Mouse (Mus musculus) stomach, embryonic 15.5 days (tissue): Measurements from ENCODE around the gene Evpl. TPM values are rescaled to one million over a fixed set of nuclear protein-coding genes. Genes with fewer than 3 reads are reported as not detected.

Experiments
- ATAC-seq: fragments of 200-750 bp; cut with Nextera tagmentation; 2 replicates; pipeline ENCODE4 v1.8.0; 2017; ENCODE audit warnings: low read depth, moderate number of reproducible peaks, moderate TSS enrichment; ENCODE audit not compliant: insufficient read depth, low FRiP score
- H3K27ac ChIP-seq: fragments of 300-500 bp; sonication (generic); 2 replicates; pipeline ENCODE4 v1.5.1; 2015; ENCODE audit warnings: mild to moderate bottlenecking, inconsistent platforms
- H3K27me3 ChIP-seq: fragments of 300-500 bp; sonication (generic); replicated peaks from 2 replicates; pipeline ENCODE4 v1.6.1; 2015; ENCODE audit warnings: inconsistent platforms
- H3K36me3 ChIP-seq: fragments of 300-500 bp; sonication (generic); 2 replicates; pipeline ENCODE4 v1.6.1; 2015; ENCODE audit warnings: inconsistent platforms
- H3K4me1 ChIP-seq: fragments of 300-500 bp; sonication (generic); 2 replicates; pipeline ENCODE4 v1.6.1; 2015; ENCODE audit warnings: inconsistent platforms
- H3K4me2 ChIP-seq: fragments of 300-500 bp; sonication (generic); 2 replicates; pipeline ENCODE4 v1.6.1; 2015; ENCODE audit warnings: mild to moderate bottlenecking, inconsistent platforms
- H3K4me3 ChIP-seq: fragments of 300-500 bp; sonication (generic); replicated peaks from 2 replicates; pipeline ENCODE4 v1.5.1; 2015; ENCODE audit warnings: inconsistent platforms
- H3K9ac ChIP-seq: fragments of 300-500 bp; sonication (generic); 2 replicates; pipeline ENCODE4 v1.6.1; 2015; ENCODE audit warnings: inconsistent platforms
- H3K9me3 ChIP-seq: fragments of 300-500 bp; sonication (generic); 2 replicates; pipeline ENCODE4 v1.6.1; 2016; ENCODE audit warnings: inconsistent platforms
- WGBS: fragments of 180-500 bp; shearing (Covaris S2); methylation state at CpG from one replicate; pipeline ENCODE4 v1.1.7; 2015; 5-methylcytosine and 5-hydroxymethylcytosine counted together
- polyA plus RNA-seq: library from polyadenylated mRNA; unstranded; fragments of >200 nt; fragmentation: Nextera tagmentation; extraction: Ambion mirVana; gene quantifications from 2 replicates; pipeline ENCODE4 v1.2.1, GENCODE M21; 2015

Gene Evpl
- polyA plus RNA-seq, 1 experiment from 2014 or later, result 17.0 TPM

- no peaks in the 10 kb centered on the region for H3K9me3 ChIP-seq
- H3K27ac ChIP-seq, result no peak overlapping the region
- 0 out of 2 replicates have a peak, but pooled peaks cover 8% of the 10 kb centered on the region for H3K36me3 ChIP-seq
- peaks cover 22% of the 10 kb centered on the region for H3K27me3 ChIP-seq
- WGBS, result 24% methylated on average over 23 of the region's 23 CpGs
- H3K4me3 ChIP-seq, result peak overlapping the region; percentile 30
- peak overlapping the region; percentile 53 for H3K4me2 ChIP-seq
- H3K9ac ChIP-seq, result no peak overlapping the region
- no peak for ATAC-seq
- H3K4me1 ChIP-seq, result peaks cover 21% of the 10 kb centered on the region
Observed at GRCm38 (mm10) chr11:116222740-116223059, 15.2 kb downstream of the Evpl start.

- peaks cover 22% of the 10 kb centered on the region for H3K27me3 ChIP-seq
- 16% methylated on average over 53 of the region's 53 CpGs for WGBS
- H3K4me2 ChIP-seq, result peak overlapping the region; percentile 53
- no peak overlapping the region for H3K9ac ChIP-seq
- no peak overlapping the region for H3K27ac ChIP-seq
- H3K4me1 ChIP-seq, result peaks cover 21% of the 10 kb centered on the region
- H3K9me3 ChIP-seq, result no peaks in the 10 kb centered on the region
- 0 out of 2 replicates have a peak, but pooled peaks cover 8% of the 10 kb centered on the region for H3K36me3 ChIP-seq
- ATAC-seq, result no peak
- peak overlapping the region; percentile 30 for H3K4me3 ChIP-seq
Observed at GRCm38 (mm10) chr11:116221931-116222739, 15.7 kb downstream of the Evpl start.

- Histone ChIP-seq H3K9me3 (no peaks in the 10 kb centered on the region), H3K4me1 (peaks cover 25% of the 10 kb centered on the region), H3K9ac (no peak overlapping the region), H3K27ac (peak overlapping the region; percentile 82; the same call in 1 of the 2 replicates), H3K36me3 (0 out of 2 replicates have a peak, but pooled peaks cover 8% of the 10 kb centered on the region), H3K4me3 (no peak overlapping the region), H3K4me2 (no peak overlapping the region), H3K27me3 (peaks cover 22% of the 10 kb centered on the region)
- 24% methylated on average over 4 of the region's 4 CpGs for WGBS
- ATAC-seq, result peak; percentile 16; the same call in 1 of the 2 replicates
Observed at GRCm38 (mm10) chr11:116219885-116220284, 18.0 kb downstream of the Evpl start.

- peak overlapping the region; percentile 82 for H3K27ac ChIP-seq
- ATAC-seq, result peak; percentile 84
- no peaks in the 10 kb centered on the region for H3K9me3 ChIP-seq
- 30% methylated on average over 7 of the region's 7 CpGs for WGBS
- H3K9ac ChIP-seq, result no peak overlapping the region
- peaks cover 25% of the 10 kb centered on the region for H3K4me1 ChIP-seq
- peaks cover 21% of the 10 kb centered on the region for H3K27me3 ChIP-seq
- no peak overlapping the region for H3K4me3 ChIP-seq
- H3K4me2 ChIP-seq, result no peak overlapping the region
- 0 out of 2 replicates have a peak, but pooled peaks cover 8% of the 10 kb centered on the region for H3K36me3 ChIP-seq
Observed at GRCm38 (mm10) chr11:116218737-116219400, 19.0 kb downstream of the Evpl start.

- ATAC-seq, result peak; percentile 20; the same call in 1 of the 2 replicates
- H3K4me3 ChIP-seq, result no peak overlapping the region
- no peak overlapping the region for H3K9ac ChIP-seq
- H3K27me3 ChIP-seq, result peaks cover 14% of the 10 kb centered on the region
- WGBS, result 69% methylated on average over 2 of the region's 2 CpGs
- H3K4me2 ChIP-seq, result no peak overlapping the region
- H3K27ac ChIP-seq, result peak overlapping the region; percentile 82
- 0 out of 2 replicates have a peak, but pooled peaks cover 8% of the 10 kb centered on the region for H3K36me3 ChIP-seq
- H3K4me1 ChIP-seq, result peaks cover 25% of the 10 kb centered on the region
- H3K9me3 ChIP-seq, result no peaks in the 10 kb centered on the region
Observed at GRCm38 (mm10) chr11:116218263-116218662, 19.6 kb downstream of the Evpl start.

GRCm38 (mm10) chr11:116216549-116216948, 21.3 kb downstream of the Evpl start:
- 80% methylated on average over 11 of the region's 11 CpGs for WGBS
- no peak overlapping the region for H3K27ac ChIP-seq
- no peak overlapping the region for H3K9ac ChIP-seq
- peaks cover 25% of the 10 kb centered on the region for H3K4me1 ChIP-seq
- H3K27me3 ChIP-seq, result 0 out of 2 replicates have a peak, but pooled peaks cover 10% of the 10 kb centered on the region
- H3K4me2 ChIP-seq, result no peak overlapping the region
- no peaks in the 10 kb centered on the region for H3K9me3 ChIP-seq
- 0 out of 2 replicates have a peak, but pooled peaks cover 6% of the 10 kb centered on the region for H3K36me3 ChIP-seq
- no peak for ATAC-seq
- H3K4me3 ChIP-seq, result no peak overlapping the region

GRCm38 (mm10) chr11:116215991-116216390, 21.9 kb downstream of the Evpl start:
- 83% methylated on average over 6 of the region's 6 CpGs for WGBS
- Histone ChIP-seq H3K27me3 (0 out of 2 replicates have a peak, but pooled peaks cover 4% of the 10 kb centered on the region), H3K36me3 (0 out of 2 replicates have a peak, but pooled peaks cover under 1% of the 10 kb centered on the region), H3K9ac (no peak overlapping the region), H3K9me3 (no peaks in the 10 kb centered on the region), H3K4me3 (no peak overlapping the region), H3K4me1 (peaks cover 25% of the 10 kb centered on the region), H3K4me2 (no peak overlapping the region), H3K27ac (no peak overlapping the region)
- no peak for ATAC-seq

GRCm38 (mm10) chr11:116215181-116215580, 22.7 kb downstream of the Evpl start:
- no peaks in the 10 kb centered on the region for H3K36me3 ChIP-seq
- no peak overlapping the region for H3K4me3 ChIP-seq
- no peak overlapping the region for H3K9ac ChIP-seq
- peaks cover 25% of the 10 kb centered on the region for H3K4me1 ChIP-seq
- no peaks in the 10 kb centered on the region for H3K9me3 ChIP-seq
- no peak overlapping the region for H3K4me2 ChIP-seq
- 77% methylated on average over 7 of the region's 7 CpGs for WGBS
- H3K27ac ChIP-seq, result no peak overlapping the region
- H3K27me3 ChIP-seq, result no peaks in the 10 kb centered on the region
- no peak for ATAC-seq

- Histone ChIP-seq H3K4me2 (no peak overlapping the region), H3K4me3 (no peak overlapping the region), H3K27ac (no peak overlapping the region), H3K36me3 (no peaks in the 10 kb centered on the region), H3K9me3 (no peaks in the 10 kb centered on the region), H3K4me1 (peaks cover 17% of the 10 kb centered on the region), H3K27me3 (no peaks in the 10 kb centered on the region), H3K9ac (no peak overlapping the region)
- WGBS, result 80% methylated on average over 13 of the region's 13 CpGs
- ATAC-seq, result no peak
Observed at GRCm38 (mm10) chr11:116213877-116214510, 23.9 kb downstream of the Evpl start.

GRCm38 (mm10) chr11:116212847-116213246, 25.0 kb downstream of the Evpl start:
- no peaks in the 10 kb centered on the region for H3K36me3 ChIP-seq
- H3K4me1 ChIP-seq, result peaks cover 5% of the 10 kb centered on the region; the same call in 1 of the 2 replicates
- H3K27ac ChIP-seq, result no peak overlapping the region
- H3K4me2 ChIP-seq, result no peak overlapping the region
- ATAC-seq, result no peak
- no peaks in the 10 kb centered on the region for H3K27me3 ChIP-seq
- H3K9me3 ChIP-seq, result no peaks in the 10 kb centered on the region
- H3K9ac ChIP-seq, result no peak overlapping the region
- WGBS, result 86% methylated on average over 6 of the region's 6 CpGs
- H3K4me3 ChIP-seq, result no peak overlapping the region

GRCm38 (mm10) chr11:116210696-116211095, 27.2 kb downstream of the Evpl start:
- Histone ChIP-seq H3K4me2 (no peak overlapping the region), H3K27me3 (no peaks in the 10 kb centered on the region), H3K9ac (no peak overlapping the region), H3K36me3 (peaks cover 4% of the 10 kb centered on the region), H3K27ac (peak overlapping the region; percentile 79), H3K9me3 (no peaks in the 10 kb centered on the region), H3K4me3 (no peak overlapping the region), H3K4me1 (no peaks in the 10 kb centered on the region; the same call in 1 of the 2 replicates)
- WGBS, result 59% methylated on average over 5 of the region's 5 CpGs
- peak; percentile 87 for ATAC-seq
